Mouse (Mus musculus): Measurements from ENCODE around the gene Tmem132b.

The Tmem132b gene

DNA sequence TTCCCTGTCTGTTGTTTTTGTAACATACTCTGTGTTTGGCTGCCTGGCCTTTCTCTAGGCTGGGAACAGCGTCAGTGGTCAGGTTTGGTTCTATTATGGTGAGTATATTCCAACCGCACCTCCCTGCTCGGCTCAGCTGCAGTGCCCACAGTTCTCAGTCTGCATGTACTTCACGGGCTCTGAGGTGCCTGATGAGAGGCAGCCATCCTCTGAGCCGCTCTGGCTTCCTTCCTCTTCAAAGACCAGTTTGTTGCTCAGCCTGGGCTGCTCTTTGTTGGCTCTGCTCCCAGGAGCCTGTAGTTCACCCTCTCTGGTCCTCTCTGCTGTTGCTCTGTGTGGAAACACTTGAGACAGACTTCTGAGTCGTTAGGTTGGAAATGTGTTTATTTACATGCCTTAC, 151.9 kb downstream of the Tmem132b start:
- DNase-seq: no peak

DNA sequence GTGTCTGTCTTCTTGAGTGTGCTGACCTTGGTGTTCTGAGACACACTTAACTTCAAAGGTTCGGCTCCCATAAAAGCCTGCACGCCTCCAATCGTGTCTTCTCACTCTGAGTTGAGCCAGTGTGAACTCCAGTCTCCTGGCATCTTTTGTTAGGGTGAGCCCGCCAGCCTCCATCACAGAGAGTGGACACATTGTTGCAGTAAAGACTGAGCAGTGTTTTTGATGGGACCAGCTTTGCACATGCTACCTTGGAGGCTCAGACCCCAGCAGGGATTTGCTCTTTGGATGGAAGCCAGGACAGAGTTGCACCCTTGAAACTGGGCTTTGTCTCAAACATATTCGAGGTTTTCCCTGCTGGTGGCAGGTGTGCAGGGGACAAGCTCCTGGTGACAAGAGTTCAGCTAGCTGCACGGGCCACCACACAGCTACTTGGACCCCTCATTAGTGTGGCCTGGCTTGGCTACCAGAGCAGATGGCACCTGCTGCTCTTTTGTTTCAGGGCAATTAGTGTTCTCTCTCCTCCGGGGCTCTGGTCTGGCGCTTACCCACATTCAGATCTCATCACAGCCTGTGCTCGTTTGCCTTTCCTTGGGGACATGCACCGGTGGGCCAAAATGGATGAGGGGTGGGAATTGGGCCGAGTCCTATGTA, 154.2 kb downstream of the Tmem132b start:
- no peak for DNase-seq

DNA sequence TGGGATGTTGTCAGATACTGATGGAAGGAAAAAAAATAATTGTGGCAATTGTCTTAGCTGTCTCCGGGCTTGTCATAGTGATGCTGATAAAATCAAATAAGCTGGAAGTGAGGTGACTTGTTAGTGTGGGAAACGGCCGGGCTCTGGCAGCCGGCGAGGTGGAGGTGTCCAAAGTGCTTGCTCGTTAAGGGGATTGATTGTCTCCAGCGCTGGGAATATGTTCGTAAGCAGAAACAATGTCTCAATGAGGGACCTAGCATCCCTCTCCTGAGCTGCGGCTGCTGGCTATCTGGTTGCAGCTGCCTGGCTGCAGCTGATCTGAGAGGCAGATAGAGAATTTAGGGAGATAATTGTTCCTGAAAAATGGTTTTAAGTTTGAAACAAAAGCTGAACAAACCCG, 161.0 kb downstream of the Tmem132b start:
- DNase-seq: no peak

DNA sequence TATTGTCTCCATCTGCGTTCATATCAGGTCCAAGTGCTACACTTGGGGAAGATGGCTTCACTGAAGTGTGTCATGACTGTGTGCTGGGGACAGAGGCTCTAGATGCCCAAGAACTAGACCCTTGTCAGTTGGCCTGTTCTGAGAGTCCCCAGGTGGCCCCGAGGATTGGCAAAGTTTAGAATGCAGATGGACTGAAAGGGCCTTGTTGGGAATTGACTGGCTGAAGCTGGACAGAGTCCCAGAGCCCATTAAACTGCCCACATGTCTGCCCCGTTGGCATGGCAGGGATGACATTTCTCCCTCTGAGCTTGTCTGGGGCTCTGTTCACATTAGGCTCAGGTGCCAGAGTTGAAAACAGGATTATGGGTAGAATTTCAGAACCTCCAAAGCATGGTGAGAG, 167.8 kb downstream of the Tmem132b start:
- no peak for DNase-seq

DNA sequence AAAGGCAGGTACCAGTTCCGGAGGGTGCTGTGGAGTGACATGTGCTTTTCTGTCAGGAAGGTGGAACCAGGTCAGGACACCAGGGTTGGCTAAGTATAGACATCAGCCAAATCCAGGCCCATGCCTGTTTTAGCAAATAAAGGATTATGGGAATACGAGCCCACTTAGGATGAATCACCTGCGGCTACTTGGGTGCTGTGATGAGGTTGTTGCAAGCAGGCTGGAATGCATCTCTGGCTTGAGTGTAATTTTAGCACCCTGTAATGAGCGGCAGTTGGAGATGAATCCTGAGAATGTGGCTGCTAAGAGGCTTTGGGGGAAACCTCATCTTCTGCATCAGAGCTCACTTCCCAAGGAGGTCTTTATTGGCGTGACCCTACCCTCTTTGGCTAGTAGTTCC, 168.7 kb downstream of the Tmem132b start:
- DNase-seq: no peak

DNA sequence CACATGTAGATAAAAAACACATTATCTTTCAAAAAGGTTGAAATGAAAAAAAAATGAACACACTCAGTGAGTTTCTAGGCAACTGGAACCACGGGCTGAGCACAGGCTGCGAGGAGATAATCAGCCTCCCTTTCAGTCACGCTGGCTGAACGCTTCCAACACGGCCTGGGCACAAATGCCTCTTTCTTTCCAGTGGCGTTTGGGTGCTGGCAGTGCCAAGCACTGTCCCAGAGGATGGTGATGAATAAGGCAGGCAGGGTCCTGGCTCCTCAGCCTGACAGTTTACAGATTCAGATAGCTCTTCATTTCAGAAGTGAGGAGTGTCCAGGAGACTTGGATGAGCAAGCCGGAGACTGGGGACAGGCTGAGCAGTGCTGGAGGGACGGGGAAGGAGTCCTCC, 173.8 kb downstream of the Tmem132b start:
- no peak for DNase-seq

DNA sequence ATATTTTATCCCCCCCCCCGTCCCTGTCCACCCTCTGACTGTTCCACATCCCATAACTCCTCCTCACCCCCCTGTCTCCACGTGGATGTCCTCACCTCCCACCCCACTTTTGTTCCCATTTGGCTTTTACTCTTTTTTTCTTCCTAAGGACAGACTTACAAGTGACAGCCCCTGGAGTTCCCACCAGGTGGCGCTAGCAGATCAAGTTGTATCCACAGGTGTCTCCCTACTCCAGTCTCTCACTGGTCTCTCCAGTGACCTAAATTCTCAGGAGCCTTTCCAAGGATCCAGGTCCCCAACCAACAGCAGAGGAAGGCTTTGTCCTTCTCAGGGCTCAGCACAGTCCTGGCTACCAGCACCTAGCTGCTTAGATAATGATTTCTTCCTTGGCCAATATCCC, 177.6 kb downstream of the Tmem132b start:
- no peak for DNase-seq

DNA sequence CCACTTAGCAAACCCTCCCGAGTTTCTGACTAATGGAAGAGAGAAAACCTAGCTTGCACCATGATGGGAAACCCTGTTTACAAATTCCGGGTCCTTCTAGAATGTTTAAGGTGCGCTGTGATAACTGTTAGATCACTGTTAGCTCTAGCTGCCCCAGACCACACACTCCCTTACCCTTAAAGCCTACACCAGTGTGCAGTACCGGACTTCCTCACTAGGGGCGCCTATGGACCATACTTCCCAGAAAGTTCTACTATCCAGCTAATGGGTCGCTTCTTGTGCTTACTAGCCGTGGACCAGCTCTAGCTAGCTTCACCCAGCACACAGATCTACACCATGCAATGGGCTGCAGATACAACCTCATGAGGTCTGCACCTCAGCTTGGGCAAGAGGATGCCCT, 195.2 kb downstream of the Tmem132b start:
- DNase-seq: no peak

DNA sequence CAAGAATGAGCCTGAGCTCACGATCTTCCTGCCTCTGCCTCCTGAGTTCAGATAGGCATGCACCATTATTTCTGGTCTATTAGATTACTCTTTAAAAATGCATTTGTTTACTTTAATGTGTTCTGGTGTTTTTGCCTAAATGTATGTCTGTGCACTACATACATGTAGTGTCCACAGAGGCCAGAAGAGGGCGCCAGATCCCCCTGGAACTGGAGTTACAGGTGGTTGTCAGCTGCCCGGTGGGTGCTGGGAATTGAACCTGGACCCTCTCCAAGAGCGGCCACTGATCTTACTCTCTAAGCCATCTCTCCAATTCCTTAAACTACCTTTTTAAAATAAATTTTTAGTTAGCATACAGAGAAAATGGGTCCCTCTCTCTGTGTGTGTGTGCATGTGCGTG, 195.9 kb downstream of the Tmem132b start:
- no peak for DNase-seq

DNA sequence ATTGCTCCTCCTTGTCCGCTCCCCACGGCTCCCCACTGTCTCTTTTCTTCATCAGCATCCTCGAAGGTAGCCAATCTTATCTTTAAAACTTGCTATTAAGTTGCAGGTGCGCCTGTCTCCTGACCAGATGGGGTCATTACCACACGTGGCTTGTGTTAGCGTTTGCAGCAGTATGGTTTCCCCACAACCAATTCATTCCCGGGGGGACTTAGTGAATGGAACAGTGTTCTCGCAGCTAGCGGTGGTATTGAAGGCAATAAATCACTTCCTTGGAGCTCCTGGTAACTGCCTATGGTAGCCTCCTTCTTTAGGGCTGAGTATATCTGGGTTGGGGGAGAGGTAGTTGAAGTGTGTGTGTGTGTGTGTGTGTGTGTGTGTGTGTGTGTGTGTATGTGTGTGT, 196.4 kb downstream of the Tmem132b start:
- no peak for DNase-seq

DNA sequence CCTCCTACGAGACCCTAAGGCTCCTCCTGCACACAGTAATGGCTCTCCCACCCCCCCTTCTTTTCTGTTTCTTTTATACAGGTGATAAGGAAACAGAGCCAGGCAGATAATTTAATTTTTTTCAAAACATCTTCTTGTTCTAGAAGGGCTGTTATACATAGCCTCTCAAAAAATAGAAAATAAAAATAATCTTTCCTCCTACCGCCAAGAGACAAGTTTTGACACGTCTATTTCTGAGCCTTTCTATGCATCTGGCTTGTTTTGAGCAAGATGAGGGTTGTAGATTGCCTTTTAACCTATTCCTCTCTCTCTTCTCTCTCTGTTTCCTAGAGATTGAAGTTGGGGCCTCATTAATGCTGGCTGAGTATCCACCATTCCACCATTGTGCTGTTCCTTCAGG, 196.9 kb downstream of the Tmem132b start:
- no peak for DNase-seq

DNA sequence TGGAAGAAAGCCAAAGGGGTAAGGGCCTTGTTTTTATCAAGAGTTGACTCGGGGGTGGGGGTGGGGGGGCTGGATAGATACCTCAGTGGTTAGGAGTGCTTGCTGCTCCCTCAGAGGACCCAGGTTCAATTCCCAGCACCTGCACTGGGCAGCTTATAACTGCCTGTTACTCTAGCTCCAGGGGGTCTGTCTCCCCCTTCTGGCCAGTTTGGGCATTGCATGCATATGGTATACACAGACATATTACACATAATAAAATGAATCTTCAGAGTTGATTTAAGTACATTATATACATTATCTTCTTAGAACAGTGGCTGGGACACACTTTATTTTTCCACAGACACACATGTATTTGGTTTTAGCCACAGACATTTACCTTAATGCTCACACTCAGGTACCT, 202.2 kb downstream of the Tmem132b start:
- DNase-seq: no peak

DNA sequence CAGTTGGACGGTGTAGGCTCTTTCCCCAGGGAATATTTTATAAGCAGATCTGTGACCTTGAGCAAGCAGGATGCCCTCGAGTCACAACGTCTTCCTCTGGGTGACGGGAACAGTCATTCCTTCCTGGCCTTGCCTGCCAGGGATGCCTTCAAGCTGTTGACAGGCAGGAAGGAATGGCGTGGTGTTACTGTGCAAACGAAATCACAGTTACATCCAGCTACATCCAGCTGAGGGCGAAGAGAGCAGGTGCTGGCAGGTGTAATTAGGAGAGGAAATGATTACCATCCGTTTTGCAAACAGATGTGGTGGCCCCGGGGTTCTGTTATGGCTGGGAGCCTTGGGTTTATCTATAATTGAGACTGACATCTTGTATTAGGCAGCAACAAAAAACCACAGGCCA, 205.5 kb downstream of the Tmem132b start:
- no peak for DNase-seq

DNA sequence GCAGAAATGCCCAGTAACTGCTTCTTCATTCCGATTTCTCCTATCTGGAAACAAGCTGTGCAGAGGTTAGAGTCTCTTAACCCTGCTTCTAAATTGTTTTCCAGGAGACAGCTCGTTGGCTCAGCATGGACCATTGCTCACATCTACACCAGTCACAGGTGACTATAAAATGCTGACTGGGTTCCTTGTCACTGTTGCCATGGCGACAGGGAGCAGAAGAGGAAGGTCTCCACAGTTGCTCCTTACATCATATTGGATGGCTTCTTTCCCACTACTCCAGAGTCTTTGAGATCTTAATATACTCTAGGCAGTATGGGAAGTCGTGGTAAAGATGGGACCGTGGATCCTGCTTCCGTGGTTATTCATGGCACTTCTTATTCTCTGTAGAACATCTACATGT, 211.9 kb downstream of the Tmem132b start:
- DNase-seq: no peak

DNA sequence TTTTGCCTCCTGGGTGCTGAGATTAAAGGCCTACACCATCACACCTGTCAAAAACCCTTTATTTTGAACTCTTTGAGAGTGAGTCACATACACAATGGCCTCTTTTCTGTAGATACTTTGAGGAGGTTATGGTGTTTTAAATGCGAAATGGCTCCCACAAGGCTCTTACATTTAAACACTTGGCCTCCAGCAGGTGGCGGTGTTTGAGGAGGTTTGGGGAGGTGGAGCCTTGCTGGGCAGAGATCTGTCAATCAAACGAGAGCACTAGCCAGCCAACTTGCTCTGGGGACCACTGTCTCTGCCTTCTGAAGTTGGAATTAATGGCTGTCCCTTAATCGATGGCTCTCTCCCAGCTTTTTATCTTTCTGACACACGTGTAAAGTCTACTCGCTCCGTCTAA, 214.2 kb downstream of the Tmem132b start:
- DNase-seq: no peak

DNA sequence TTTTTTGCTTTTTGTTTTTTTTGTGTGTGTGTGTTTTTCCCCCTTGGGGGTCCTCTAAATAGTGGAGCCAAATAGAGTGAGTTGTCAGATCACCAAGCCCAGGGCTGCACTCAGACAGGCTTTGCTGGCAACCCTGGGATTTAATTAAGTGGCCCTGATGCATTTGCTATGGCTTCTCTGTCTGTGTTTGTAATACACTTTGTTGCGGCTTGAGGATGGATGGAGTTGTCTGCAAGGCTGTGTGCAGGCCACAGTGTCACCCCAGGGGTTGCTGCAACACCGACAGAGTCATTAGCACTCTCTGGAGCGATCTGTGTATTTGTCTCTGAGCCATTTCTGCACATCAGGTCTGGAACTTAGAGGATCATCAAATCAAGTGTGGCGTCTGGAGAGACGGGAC, 219.9 kb downstream of the Tmem132b start:
- no peak for DNase-seq

DNA sequence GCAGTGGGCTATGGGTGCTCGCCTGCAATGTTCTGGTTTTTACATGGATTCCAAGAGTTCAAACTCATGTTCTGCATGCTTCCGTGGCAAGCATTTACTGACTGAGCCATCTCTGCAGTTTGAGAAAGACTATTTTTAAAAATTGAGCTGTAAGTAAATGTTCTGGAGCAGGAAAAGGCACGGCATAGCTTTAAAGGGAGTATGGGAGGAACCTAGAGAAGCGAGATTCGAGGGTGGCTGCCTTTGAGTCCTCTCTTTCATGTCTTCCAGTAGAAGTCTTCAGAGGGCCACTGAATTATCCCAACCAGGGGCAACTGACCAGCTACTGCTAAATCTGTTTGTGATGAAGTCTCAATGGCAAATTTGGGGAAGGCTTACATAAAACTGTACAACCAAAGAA, 221.0 kb downstream of the Tmem132b start:
- DNase-seq: no peak

DNA sequence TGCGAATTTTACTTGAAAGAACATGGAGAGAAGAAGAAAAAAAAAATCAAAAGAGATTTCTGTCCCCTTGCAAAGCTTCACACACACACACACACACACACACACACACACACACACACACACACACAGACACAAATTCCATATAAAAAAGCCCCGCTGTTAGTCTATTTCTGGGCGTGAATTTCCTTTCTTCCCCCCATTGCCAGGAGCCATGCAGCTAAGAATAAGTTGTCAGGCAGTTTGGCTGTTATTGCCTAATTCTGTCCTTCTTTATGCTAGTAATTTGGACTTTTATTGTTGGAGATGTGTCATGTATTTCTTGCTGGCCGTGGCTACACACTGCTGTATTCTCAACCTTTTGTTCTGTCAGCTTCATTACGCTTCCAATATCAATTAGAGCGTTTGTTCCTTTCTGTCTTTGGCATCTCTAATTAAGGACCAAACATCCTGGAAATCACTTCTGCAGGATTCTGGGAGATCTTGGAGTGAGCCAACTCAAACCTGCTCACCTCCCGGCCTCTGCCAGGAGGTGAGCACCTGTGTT, 225.5 kb downstream of the Tmem132b start:
- no peak for DNase-seq

DNA sequence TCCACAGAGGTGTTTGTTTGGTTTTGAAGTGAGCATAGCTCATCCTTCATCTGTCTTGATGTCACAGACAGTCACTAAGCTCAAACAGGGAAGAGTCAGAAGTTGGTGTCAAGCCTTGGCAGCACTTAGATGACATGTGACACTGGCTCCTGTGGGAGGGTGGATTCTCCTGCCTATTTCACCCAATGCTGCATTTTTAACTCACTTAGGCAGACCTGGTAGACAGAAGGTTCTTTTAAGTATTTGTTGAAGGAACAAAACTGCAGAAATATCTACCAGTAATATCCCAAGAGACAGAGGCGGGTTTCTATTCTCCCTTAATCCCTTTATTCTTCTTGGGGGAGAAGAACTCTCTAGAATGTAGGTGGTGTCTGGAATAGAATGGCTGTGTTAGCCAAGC, 226.9 kb downstream of the Tmem132b start:
- DNase-seq: no peak

DNA sequence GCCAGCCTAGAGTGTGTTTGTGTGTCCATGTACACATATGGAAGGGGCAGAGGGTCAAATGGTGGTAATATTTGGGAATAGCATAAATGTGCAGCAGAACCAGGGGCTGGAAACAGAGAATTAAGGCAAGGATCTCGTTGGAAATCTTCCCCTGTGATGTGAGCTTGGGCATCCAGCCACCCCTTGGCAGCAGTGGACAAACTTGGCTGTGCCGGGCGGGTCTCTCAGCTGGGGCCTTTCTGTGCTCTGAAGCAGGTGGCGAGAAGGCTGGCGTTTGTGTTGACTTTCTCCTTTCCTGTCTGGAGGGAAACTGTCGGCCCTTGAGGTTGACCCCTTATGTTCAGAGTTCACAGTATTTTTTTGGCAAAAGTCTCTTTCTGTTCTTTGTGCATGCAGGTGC, 235.4 kb downstream of the Tmem132b start:
- no peak for DNase-seq

DNA sequence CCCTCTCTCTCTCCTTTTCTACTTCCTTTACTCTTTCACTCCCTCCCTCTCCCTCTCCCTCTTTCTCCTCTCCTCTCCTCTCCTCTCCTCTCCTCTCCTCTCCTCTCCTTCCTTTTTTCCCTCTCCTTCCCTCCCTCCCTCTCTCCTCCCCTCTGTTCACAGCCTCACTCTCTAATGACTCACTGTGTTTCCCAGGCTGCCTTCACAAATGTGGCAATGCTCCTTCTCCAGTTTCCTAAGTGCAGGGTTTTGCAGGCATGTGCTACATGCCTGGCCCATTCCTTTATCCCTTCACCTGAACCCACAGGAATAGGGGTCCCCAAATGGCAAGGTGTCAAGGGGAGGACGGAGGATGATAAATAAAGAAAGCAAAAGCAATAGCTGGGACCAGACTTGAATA, 236.4 kb downstream of the Tmem132b start:
- DNase-seq: no peak

DNA sequence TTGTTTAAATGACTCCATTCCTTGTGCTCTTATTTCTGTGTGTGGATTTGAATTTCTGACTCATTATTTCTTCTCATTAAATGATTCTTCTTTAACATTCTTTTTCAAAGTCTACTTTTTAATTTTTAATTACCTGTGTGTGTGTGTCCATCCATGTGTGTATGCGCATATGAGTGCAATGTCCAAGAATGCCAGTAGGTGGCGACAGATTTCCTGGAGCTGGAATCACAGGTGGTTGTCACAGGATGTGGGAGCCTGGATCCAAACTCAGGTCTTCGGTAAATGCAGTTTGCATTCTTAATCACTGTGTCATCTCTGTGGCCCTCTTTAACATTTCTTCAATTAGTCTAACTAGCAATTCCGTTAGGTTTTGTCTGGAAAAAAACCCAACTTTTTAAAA, 240.7 kb downstream of the Tmem132b start:
- no peak for DNase-seq

DNA sequence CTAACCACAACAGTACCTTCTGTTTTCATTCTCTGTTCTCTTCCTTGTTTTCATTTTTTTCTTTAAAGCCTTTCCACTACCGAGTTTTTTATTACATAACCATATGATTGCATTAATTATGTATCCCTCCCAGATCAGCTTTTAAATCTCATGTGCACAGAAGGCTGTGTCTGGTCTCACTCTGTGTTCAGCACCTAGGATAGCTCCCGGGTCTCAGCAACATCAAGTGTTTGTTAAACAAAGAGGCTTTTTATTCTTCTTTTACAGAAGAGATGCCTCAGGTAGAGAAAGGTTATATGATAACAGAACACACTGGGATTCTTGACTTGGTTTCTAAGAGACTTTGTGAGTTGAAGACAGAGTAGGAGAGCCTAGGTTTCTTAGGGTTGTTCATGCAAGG, 241.2 kb downstream of the Tmem132b start:
- DNase-seq: no peak

DNA sequence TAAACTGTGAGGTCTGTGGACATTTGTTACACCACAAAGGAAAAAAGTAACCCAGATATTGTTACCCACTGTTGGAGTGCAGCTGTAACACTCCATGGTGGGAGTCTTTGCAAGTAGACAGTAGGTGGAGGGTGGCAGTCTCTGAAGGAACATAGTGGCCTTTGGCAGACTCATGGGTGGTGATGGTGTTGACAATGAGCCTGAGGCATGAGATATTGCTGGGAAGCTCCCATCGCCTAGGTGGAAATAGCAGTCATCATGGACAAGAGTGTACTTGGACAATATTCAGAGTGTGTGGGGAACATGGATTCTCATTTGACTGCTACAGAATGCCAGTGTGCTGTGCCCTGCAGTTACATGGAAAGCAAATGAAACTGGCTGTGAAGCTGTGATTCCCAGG, 248.8 kb downstream of the Tmem132b start:
- DNase-seq: no peak

DNA sequence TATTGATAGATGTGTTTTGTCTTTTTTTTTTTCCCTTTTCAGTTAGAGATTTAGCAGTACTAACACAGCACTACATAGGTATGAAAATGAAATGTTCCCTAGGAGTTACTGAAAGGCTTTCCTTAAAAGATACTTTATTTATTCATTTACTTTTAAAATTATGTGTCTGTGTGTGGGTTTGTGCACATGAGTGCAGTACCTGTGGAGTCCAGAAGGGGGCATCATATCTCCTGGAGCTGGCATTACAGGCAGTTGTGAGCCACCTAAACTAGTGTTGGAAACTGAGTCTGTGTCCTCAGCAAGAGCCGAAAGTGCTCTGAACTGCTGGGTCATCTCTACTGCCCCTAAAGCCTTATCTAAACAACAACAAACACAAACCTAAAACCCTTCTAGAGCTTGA, 261.1 kb downstream of the Tmem132b start:
- DNase-seq: no peak

DNA sequence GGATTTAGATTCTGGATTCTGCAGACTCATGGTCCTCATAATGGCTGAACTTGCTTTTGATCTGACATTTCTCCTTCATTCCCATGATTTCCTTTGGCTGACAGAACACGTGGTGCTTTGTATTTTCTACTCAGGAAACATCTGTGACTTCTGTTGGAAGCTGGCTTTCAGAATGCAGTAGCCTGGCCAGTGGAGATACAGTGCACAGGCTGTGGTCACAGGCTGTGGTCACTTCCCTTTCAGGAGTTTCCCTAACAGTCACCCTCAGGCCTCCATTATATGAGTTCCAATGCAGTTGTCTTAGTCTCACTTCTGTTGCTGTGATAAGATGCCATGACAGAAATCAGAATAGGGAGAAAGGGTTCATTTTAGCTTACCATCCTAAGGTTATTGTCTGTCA, 262.7 kb downstream of the Tmem132b start:
- DNase-seq: no peak
